Mouse (Mus musculus) lung, adult 2 months (tissue): ENCODE measurements around the gene Chrd.

Experiments
- CTCF ChIP-seq: fragments of 200-500 bp; IDR thresholded peaks from 2 replicates; pipeline ENCODE4 v1.5.1; 2011; ENCODE audit warnings: mild to moderate bottlenecking, low read length, control low read depth; ENCODE audit not compliant: insufficient read depth
- POLR2A ChIP-seq: fragments of 200-500 bp; IDR thresholded peaks from 2 replicates; pipeline ENCODE4 v1.6.1; 2011; ENCODE audit warnings: low read depth, mild to moderate bottlenecking, control low read depth, low read length, borderline replicate concordance; ENCODE audit errors: extremely low read depth

GRCm38 (mm10) chr16:20781101-20781630, 48.2 kb downstream of the Chrd start:
- TF ChIP-seq CTCF: no peak
- TF ChIP-seq POLR2A: no peak
